In the genomic region with DNA sequence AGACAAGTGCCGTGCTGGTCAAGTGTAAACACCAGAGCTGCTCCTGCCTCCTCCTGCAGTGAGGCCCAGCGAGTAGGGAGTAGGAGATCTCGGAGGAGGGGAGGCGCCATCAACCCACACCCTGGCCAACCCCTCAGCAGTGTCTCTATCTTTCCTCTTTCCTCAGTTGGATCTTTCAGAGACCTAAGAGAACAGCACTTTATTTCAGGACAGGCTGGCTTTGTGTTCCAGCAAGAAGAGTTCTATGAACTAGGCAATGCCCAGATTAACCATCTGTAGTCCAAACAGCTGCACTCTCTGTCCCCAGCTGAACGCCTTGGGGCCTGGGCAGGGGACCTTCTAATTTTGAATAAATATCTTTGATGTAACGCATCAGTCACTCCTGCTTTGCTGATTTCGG, we compare ENCODE assay signal across 9 mouse cellular contexts.
A peak's percentile ranks its signal among the peaks of the same experiment; 100 is the strongest.
DNase-seq lines count a peak whose midpoint lies in the region; ATAC-seq and TF ChIP-seq lines count a peak whose summit lies in the region.
"Had no signal": no experiment of that assay in that cellular context is flagged by ENCODE, and none has a peak within 500 bp of the region (broad histone marks: within the 10 kb centered on the region; RNA-seq: fewer than 3 reads in every experiment).

No protein-coding gene starts in this region.

- no peak for DNase-seq in gastrocnemius, adult 2 months
- DNase-seq in gastrocnemius, postnatal 14 days: no peak
- peak; percentile 9 for DNase-seq in urinary bladder, postnatal 14 days (ENCODE audit: low spot score)
- DNase-seq in urinary bladder, postnatal 4 days (ENCODE audit: low spot score in 2 of 2): no peak
- no peak for DNase-seq in stomach, postnatal 0 days (ENCODE audit: low spot score)
- no peak for DNase-seq in adrenal gland, postnatal 36 days
- no peak for DNase-seq in spleen, postnatal 36 days (ENCODE audit: low spot score in 2 of 2)
- DNase-seq: B cell, adult 2 months had no signal

- H3K9me3 ChIP-seq in liver, embryonic 12.5 days (replicated peaks): no peaks in the 10 kb centered on the region
- no peaks in the 10 kb centered on the region for H3K9me3 ChIP-seq in stomach, postnatal 0 days (ENCODE audit: control insufficient read depth, low read length)

- peak overlapping the region; percentile 31 for H3K4me2 ChIP-seq in liver, embryonic 12.5 days
- no peak overlapping the region; the same call in 1 of the 2 replicates for H3K4me2 ChIP-seq in stomach, postnatal 0 days (replicated peaks; ENCODE audit: low read depth)

- peaks cover 24% of the 10 kb centered on the region for H3K36me3 ChIP-seq in liver, embryonic 12.5 days
- peaks cover 4% of the 10 kb centered on the region; the same call in 1 of the 2 replicates for H3K36me3 ChIP-seq in stomach, postnatal 0 days (ENCODE audit: control insufficient read depth, insufficient read depth, low read length)

- peaks cover 87% of the 10 kb centered on the region for H3K4me1 ChIP-seq in liver, embryonic 12.5 days
- peaks cover 14% of the 10 kb centered on the region for H3K4me1 ChIP-seq in stomach, postnatal 0 days (replicated peaks; ENCODE audit: control insufficient read depth, insufficient read depth)

- no peak overlapping the region for H3K4me3 ChIP-seq in gastrocnemius, adult 2 months
- no peak overlapping the region for H3K4me3 ChIP-seq in liver, embryonic 12.5 days
- no peak overlapping the region for H3K4me3 ChIP-seq in stomach, postnatal 0 days (ENCODE audit: low read depth, low read length)

- intact Hi-C loops in gastrocnemius, adult 2 months (cut with DNase I): no loop called here
- intact Hi-C loops in gastrocnemius, postnatal 14 days (cut with DNase I; ENCODE audit: low total_unique reads): loop anchor here (5.0 kb wide), 1 partner anchor 35 kb away; no protein-coding TSS in a partner anchor

- ATAC-seq in liver, embryonic 12.5 days: peak; percentile 31; the same call in 1 of the 2 replicates
- no peak for ATAC-seq in stomach, postnatal 0 days (ENCODE audit: low FRiP score, low TSS enrichment)

- peak overlapping the region; percentile 20 for H3K9ac ChIP-seq in liver, embryonic 12.5 days
- 0 out of 2 replicates have a peak overlapping the region, but pooled peaks have one; percentile 2 for H3K9ac ChIP-seq in stomach, postnatal 0 days (ENCODE audit: low read length)

- no peaks in the 10 kb centered on the region for H3K27me3 ChIP-seq in liver, embryonic 12.5 days (replicated peaks)
- no peaks in the 10 kb centered on the region for H3K27me3 ChIP-seq in stomach, postnatal 0 days (ENCODE audit: control insufficient read depth, insufficient read depth, low read length)

- no peak for TF ChIP-seq EP300 in stomach, postnatal 0 days (optimal IDR thresholded peaks at IDR 0.05)

- WGBS in liver, embryonic 12.5 days (ENCODE audit: insufficient replicate concordance): 37% methylated on average over 7 of the region's 7 CpGs
- 21% methylated on average over 7 of the region's 7 CpGs for WGBS in stomach, postnatal 0 days

- peak overlapping the region; percentile 80 for H3K27ac ChIP-seq in gastrocnemius, adult 2 months
- peak overlapping the region; percentile 65 for H3K27ac ChIP-seq in liver, embryonic 12.5 days
- peak overlapping the region; percentile 93 for H3K27ac ChIP-seq in stomach, postnatal 0 days (replicated peaks)

- TF ChIP-seq CTCF in gastrocnemius, adult 2 months (IDR thresholded peaks at IDR 0.05): no peak
- no peak for TF ChIP-seq CTCF in stomach, postnatal 0 days (IDR thresholded peaks at IDR 0.05; ENCODE audit: low read depth)
